Mouse (Mus musculus) 416B (cell line): Measurements from ENCODE around the gene Dusp2.

Experiments
- DNase-seq: peaks from one replicate; pipeline ENCODE4 v3.0.0; 2011; ENCODE audit warnings: low read depth

The Dusp2 gene

DNA sequence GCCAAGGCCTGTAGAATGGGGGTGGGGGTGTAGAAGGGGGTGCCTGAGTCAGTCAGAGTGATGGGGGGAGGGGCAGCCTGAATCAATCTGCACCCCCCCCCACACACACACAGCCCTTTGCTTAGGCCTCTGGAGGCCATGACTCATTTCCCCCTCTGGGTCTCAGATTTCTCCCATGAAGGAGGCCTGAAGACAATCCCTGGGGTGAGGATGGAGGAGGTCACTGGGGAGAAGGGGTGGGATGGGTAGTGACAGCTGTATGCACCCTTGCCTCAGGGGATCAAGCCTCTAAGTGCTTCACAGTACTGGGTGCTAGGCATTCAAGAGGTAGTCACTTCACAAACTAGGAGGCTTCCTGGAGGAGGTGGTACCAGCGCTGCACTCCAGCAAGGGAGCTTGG, 12.3 kb upstream of the Dusp2 start:
- DNase-seq = peak; percentile 89

DNA sequence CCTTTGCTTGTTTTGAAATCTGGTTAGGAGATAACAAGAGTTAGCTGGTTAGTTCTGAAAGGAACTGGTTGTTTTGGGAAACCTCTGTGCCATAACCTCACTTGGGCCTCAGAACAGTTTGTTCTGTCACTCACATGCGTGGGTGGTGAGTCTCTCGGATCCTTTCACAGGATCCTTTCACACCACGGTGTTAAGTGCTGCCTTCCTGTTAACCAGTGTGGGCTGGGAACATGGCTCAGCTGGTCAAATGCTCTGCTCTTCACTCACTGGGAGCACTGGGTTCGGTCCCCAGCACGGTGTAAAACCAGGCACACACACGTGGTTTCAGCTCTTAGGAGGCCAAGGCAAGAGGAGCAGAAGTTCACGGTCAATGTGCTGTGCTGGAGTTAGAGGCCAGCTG, 11.5 kb upstream of the Dusp2 start:
- no peak for DNase-seq

DNA sequence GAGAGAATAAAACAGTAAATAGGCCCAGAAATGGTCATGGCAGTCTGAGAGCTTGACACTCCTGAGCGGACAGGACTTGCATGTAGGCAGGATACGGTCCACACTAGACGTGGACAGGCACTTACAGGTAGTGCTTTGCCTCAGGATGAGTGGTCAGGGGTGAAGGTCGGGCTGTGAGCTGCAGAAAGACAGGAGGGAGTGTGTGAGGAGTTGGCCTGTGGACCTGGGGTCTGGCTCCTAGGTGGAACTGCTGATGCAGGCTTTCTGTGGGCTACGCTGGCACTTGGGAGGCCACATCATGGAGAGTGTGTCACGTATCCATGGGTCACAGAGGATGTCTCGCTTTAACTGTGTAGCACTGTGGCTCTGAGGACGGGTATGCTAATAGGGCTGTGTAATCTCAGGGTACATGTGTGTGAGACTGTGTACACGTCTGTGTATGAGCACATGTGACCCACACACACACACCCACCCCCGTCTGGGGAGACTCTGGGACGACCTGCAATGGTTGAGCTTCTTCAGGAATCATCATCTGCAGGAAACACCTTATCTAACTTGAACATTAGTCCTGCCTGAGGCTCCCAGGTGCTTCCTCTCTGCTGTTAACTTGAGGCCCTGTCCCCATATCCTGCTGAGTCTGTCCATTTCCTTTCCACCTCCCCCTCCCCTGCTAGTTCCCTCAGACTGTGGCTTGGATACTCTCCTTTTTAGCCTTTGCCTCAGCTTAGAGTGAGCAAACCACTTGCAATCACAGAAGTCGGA, 7.7 kb upstream of the Dusp2 start:
- DNase-seq = peak; percentile 98

DNA sequence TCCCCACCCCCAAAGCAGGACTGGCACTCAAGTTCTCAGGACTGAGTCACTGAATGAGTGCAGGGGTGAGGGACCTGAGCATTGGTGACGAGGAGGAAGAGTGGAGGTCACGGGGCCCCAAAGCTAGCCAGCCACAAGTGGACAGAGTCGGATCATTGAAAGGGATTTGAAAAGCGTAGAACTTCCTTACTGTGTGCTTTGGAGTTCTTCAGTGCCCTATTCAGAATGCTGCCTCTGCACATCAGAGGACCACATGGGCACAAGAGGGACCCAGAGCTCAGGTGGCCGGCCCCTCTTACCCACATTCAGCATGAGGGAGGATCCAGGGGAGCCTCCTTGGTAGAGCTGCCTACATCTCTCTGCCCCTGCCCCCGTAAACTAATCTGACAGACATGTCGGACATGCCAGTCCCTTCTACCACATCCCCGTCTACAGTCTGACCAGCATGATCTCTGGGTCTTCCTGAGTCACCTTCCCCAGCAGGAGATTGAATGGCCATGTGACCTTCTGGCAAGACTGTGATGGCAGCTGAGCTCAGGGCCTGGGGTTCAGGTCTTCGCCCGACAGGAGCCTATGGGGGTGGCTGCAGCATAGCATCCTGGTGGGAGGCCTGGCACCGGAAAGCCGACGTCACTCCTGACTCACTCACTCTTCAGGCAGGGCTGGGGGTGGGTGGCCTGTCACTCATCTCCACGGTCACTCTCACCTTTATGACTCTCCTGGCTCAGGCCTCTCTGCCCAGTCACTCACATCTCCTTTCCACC, 3.0 kb upstream of the Dusp2 start:
- peak; percentile 61 for DNase-seq

DNA sequence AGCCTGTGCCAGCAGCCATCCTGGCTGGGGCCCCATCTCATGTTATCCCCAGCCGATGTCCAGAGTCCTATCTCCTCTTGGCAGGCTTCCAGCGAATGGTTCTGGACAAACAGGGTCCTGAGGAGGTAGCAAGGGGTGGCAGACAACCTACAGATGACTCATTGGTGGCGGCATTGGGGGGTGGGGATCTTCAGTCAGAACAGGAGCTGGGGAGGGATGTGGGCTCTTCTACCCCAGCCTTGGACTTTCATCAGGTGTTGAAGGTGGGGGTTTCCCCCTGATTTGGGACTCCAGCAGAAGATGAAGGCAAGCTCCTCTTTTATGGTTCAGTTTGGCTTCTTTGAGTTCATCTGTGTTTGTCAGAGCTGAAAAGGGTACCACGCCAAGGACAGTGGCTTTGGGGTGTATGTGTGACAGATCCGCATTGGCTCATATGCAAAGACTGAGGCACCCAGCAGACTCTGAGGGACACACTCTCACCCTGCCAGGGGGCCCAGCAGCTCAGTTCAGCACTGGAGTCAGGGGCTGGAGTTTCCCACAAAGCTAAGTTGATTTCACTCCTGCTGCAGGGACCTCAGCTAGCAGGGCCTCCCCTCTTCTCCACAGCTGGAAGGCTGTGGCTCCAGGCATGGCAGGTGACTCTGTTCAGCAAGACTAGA, 1.9 kb upstream of the Dusp2 start:
- DNase-seq = peak; percentile 75

DNA sequence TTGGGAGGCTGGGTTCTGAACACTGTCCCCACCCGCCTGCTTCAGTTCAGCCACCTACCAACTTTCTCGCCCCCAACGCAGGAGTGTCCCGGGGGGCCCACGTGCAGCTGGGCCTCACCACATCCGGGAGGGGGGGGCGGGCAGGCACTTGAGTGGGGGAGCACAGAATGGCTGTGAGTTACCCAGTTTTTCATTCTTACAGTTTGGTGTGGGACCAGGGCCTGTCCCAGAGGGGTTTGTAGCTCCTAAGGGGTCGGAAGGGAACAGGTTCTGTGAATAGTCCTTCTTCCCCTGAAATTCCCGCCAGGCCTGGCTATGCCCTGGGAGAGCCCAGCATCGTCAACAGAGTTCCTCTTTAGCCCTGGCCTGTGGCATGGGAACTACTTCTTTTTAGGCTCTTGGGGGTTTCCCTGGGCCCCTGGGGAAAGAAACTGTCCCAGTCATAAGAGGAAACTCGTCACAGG, 849 bp upstream of the Dusp2 start:
- peak; percentile 49 for DNase-seq

DNA sequence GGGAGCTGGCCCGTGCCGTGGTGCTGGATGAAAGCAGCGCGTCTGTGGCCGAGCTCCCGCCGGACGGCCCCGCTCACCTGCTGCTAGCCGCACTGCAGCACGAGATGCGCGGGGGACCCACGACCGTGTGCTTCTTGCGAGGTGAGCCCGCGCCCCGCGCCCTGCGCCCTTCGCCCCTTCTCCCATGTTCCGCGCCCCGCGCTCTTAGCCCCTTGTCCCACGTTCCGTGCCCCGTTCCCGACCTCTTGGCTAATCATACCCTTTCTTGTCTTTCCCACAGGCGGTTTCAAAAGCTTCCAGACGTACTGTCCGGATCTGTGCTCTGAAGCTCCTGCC, 506 bp downstream of the Dusp2 start:
- DNase-seq = no peak

DNA sequence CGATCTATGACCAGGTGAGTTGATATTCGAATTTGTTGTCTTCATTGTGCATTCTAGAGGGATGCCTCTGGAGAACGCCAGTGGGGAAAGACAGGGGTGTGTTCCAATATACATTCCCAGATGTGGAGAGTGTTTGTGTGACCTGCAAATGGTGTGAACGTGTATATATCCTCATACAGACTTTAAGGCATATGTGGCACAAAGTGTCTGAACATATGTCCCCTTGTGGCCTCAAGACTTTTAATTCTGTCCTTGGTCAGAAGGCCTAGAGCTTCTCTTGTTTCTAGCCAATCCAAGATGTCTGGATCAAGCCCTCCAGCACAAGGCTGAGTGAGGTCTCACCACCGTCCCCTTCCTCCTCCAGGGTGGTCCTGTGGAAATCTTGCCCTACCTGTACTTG, 926 bp downstream of the Dusp2 start:
- peak; percentile 39 for DNase-seq

DNA sequence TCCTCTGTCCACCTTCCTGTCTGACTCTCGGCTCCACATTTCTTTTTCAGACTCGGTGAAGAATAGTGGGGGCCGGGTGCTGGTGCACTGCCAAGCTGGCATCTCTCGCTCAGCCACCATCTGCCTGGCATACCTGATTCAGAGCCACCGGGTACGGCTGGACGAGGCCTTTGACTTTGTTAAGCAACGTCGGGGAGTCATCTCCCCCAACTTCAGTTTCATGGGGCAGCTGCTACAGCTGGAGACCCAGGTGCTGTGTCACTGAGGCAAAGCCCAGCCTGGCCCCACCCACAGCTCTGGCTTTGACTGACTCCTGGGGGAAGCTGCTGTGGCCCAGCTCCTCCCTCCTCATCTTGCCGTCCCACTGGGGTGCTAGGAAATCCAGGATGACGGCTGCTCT, 1.6 kb downstream of the Dusp2 start:
- DNase-seq = peak; percentile 77

DNA sequence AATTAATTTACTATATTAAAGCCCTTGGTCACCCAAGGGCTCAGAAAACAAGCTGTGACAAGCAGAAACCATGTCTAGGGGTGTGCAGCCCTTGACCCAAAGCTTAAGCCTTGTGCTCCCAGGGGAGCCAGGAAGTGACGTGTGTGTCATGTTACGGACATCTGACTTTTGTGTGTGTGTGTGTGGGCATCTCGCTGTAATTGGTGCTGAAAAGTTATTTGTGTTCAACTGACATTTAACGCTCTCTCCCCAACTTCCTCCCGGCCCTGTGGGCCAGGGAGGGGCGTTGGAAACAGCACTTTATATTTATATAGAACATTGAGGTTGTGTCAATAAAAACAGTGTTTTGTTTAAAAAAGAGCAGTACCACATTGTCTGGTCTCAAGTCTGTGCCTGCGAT, 2.1 kb downstream of the Dusp2 start:
- peak; percentile 73 for DNase-seq

DNA sequence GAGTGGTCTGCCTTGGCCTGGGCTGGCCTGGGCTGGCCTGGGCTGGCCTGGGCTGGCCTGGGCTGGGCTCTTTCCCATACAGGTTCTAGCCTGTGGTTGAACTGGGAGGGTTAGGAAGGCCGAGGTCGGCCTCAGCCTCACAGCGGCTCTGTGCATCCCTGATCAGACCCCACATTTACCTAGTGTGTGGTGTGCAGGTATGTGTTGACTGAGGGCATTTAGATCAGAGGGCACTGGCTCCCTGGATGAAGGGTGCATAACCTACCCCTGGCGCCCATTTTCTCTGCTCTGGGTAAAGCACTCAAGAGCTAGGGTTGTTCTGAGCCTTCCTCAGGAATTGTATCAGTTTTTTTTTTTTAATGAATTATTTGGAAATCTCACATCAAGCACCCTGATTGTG, 2.5 kb downstream of the Dusp2 start, which contains the start of gene Astl:
Gene Astl, plus strand, starts transcription at position 224 of the 400 bp plus-strand sequence.
- DNase-seq = no peak

DNA sequence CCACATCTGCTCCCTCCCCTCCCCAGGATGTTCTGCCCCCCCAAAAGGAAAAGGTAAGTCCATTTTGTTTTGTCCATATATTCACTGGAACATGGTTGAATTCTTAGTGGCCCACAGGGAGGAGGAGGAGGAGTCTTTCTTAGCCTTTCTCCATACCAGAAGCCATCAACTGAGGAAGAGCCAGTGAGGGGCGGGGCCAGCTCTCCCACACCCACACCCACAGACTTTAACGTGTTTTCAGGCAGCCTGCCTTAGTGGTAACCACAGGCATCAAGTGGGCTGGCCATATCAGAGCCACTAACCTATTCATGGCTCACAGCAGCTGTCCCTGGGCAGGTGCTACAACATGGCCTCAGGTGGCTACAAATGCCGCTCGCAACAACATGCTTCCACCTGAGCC, 2.9 kb downstream of the Dusp2 start:
- peak; percentile 66 for DNase-seq

DNA sequence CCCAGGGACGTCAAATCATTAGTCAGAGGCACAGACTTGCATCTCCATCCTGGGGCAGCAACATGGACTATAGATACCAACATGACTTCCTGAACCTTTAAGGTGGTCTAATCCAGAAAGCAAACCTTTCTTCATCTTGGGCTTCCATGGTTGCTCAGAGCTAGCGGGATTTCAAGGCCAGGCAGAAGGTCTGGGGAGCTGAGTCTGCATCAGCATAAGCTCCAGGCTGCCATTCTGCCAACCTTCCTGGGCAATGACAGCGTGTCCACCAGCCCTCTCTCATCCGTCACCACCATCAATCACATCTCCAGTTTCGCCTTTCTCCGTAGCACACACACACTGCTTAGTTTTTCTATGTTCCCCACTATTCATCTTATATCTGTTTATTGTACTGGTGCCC, 3.3 kb downstream of the Dusp2 start:
- no peak for DNase-seq

DNA sequence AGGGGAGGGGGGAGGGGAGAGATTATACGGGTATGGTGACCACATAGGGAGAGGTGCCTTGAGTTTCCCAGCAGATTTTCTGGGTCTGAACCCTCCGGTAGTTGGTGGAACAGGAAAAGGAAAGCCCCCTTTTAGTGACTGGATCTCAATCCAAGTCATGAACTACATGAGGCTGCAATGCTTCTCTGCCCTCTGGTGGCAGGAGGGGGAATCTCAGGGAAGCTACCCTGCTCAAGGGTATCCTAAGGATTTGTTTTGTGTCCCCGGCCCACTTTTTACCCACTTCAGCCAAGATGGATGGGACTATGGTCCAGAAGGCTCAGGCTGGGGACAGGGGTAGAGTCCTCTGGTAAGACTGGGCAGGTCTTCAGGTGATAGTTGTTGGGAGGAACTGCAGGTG, 5.2 kb downstream of the Dusp2 start:
- DNase-seq = peak; percentile 71

DNA sequence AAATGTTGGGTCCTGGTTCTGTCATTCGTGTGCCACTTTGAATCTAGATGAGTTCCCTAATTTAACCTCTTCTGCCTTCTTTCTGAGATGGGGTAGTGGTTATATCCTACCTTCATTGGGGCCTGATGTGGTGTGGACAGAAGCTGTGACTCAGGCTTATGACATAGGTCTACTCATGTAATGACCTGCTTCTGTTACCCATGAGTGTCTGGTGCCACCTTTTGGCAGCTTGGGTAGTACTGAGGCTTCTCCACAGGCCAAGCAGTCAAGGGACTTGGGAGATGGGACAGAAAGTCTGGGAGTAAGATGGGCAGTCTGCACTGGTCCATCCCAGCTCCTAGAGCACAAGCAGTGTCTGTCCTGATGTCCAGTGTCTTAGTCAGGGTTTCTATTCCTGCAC, 10.4 kb downstream of the Dusp2 start:
- DNase-seq = peak; percentile 87

DNA sequence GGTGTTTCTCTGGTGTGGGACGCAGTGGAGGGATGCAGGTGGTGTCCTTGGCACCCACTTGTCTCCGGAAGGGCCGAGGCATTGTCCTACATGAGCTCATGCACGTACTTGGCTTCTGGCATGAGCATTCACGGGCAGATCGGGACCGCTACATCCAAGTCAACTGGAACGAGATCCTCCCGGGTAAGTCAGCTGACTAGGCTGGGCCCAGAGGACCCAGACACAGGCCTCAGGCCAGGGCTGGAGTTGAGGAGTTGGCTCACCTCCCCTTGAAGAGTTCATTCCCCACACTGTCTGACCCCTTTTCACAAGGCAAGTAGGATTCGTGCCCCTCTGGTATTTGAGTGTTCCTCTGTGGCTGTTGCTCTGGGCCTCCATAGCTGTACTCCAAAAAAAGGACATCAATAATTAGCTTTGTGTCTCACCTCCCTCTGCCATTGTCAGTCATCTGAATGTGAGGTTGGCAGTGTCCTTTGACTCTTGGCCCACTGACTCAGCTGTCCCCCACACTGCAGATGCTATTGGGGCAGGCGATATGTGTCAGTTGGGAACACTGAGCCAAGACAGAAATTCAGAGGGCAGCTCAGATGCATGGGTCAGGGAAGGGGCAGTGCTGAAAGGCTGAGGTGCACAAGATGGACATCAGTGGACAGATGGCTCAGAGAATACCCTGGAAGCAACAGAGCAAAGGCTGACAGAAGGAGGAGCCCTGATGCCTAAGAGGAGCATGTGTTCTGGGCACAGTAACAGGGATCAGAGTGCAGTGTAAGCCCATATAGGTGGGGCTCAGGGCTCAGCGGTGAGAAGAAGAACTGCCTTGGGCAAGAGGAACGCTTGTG, 11.4 kb downstream of the Dusp2 start:
- no peak for DNase-seq

DNA sequence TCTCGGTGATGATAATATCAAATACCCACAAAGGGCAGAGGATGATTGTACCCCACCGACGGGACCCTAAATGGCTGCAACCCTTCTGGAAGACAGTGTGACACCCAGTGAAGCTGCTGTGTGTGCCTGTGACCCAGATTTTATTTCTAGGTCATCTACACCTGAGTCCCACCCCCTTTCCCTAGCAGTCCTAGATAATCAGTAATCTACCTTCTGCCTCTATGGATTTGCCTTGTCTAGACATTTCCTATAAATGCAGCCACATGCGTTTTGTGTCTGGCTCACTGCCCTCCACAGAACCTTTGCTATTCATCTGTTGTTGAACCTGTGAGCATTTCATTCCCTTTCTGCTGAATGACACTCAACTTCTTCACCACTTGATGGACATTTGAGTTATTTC, 17.9 kb downstream of the Dusp2 start:
- no peak for DNase-seq

DNA sequence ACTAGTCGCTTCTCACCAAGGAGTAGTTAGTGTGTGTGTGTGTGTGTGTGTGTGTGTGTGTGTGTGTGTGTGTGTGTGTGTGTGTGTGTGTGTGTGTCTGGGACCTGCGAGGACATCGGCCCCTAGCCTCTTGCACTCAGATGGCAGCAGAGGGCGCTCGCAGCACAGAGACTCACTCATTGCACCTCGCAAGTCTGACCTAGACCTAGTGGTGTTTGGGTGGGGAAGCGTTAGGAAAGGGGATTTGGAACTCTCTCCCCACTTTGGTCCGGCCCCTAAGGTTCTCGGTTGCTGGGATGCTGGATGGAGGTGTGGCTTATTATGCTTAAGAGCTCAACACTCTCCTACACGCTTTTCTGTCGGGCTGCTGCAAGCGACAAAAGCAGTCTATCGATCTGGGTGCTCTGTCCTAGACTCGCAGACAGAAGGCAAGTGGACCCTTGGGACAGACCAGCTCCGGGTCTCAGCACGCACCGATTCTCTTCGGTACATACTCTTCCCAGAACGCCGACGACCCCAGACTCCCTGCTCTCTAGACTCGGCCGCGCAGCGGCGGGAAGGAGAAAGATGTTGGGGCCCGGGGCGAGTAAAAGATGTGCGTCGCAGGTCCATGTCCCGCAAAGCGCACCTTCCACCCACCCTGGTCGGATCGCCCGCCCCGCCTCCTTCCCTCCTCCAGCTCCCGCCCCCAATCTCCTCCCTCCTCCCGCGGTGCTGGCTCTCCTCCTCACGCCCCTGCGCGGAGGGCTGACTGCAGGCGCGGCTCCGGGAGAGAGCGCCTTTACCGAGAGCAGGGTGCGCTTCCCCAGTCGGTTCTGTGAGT, 26.7 kb downstream of the Dusp2 start, which contains the start of gene Adra2b:
Gene Adra2b, plus strand, starts transcription at position 750 of the 823 bp plus-strand sequence.
- peak; percentile 71 for DNase-seq

DNA sequence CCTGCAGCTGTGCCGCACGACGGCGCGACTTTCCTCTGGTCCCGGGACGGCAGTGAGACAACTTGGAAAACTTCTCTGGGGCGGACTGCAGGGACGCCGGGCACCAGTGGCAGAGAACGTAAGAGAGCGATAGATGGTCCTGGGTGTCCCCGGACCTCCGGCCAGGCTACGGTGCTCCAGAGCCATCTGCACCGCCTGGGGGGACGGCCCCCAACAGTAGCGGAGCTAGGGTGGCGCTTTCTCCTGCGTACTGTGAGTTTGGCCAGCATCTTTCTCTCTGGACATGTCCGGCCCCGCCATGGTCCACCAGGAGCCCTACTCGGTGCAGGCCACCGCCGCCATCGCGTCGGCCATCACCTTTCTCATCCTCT, 27.3 kb downstream of the Dusp2 start:
- no peak for DNase-seq

DNA sequence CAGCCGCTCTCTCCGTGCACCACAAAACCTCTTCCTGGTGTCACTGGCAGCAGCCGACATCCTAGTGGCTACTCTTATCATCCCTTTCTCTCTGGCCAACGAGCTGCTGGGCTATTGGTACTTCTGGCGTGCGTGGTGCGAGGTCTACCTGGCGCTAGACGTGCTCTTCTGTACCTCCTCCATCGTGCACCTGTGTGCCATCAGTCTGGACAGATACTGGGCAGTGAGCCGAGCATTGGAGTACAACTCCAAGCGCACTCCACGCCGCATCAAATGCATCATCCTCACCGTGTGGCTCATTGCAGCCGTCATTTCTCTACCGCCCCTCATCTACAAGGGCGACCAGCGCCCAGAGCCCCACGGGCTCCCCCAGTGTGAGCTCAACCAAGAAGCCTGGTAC, 27.7 kb downstream of the Dusp2 start:
- no peak for DNase-seq

DNA sequence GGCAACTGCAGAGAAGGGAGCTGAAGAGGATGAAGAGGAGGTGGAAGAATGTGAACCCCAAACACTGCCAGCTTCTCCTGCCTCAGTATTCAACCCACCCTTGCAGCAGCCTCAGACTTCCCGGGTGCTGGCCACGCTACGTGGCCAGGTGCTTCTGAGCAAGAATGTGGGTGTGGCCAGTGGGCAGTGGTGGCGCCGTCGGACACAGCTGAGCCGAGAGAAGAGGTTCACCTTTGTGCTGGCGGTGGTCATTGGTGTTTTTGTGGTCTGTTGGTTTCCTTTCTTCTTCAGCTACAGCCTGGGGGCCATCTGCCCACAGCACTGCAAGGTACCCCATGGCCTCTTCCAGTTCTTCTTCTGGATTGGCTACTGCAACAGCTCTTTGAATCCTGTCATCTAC, 28.5 kb downstream of the Dusp2 start:
- DNase-seq = no peak
